Mouse (Mus musculus): ENCODE measurements around the gene Lypd6b. TPM values are rescaled to one million over a fixed set of nuclear protein-coding genes. Genes with fewer than 3 reads are reported as not detected.

The Lypd6b gene
- total RNA-seq, 2 experiments from 2014 or later = not detected

DNA sequence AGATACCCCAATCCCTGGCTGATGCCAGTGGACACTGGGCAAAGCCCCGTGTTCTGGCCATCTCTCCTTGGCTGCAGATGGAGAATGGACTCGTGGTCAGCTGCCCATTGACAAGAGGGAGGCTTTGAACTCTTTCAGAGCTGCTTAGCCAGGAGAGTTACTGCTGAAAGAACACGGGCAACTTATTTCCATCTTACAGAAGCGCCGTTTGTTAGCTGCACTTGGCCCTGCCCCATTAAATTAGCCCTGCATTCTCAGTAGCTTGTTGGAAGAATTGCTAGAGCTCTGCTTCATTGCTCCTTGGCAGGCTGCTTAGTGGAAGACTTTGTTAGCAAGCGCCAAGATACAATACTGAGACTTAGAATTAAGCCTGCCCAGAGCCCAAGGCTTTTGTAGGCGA lies 81.6 kb downstream of the Lypd6b start:
- no peak for DNase-seq (ENCODE audit: low spot score)

DNA sequence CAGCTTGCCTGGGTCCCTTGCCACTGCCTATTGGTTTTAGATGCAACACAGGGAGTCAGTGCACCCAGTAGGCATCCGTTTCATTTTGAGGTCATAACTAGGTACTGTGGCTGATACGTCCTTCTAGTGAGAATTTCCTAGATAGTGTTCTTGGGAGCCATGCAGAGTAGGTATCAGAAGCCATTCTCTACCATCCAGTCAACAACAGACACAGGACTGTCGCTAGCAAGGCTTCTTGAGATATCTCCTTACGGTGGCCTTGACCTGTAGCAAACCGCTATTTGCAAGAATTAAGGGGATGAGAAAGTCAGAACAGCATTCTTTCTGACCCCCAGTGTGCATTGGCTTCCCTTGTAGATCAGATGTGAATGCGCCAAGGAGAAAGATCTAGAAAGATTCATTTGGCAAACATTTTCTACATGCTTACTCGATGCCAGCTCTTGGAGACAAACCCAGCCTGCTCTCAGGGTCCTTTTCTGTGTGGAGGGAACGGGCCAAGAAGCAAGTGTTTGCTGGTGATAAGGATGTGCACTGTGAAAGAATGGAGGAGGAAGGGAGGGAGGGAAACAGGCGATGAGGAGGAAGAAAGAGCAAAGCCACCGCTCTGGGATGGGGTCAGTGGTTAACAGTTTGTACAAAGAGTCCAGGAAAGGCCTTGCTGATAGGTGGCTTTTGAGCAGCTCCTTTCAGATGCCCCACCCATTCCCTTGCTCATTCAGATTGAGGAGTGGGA lies 82.5 kb downstream of the Lypd6b start:
- no peak for DNase-seq (ENCODE audit: low spot score)

DNA sequence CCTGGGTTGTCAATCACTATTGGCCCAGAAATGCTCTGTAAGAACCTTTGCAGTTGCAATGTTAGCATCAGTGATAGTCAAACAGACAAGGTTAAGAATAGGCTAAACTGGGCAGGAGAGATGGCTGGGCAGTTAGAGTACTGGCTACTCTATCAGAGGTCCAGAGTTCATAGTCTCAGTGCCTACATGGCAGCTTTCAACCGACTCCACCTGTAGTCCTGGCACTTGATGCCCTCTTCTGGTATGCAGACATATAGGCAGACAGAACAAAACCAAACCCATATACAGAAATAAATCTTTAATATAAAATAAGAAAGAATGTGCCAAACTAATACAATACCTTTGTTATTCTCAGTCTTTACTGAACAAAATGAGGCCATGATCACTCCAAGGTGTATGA lies 83.5 kb downstream of the Lypd6b start:
- no peak for DNase-seq (ENCODE audit: low spot score)

- DNase-seq (ENCODE audit: low spot score) = no peak
These were observed 93.0 kb downstream of the Lypd6b start for GRCm38 (mm10) chr2:49880507-49880906.

DNA sequence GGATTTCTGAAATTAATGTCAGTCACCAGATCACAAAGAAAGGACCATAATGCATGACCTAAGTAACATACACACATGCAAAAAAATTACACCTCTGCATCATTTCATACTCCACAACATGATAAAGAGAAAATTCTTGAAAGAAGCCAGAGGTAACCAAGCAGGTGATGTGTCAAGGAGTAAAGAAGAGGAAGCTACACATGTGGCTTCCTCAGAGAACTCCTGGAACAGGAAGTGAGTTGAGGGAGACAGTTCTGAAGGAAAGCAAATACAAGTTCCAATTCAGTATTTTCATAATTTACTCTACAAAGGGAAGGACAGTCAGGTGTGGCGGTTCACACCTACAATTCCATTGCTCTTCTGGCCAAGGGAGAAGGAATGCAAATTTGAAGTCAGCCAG lies 93.5 kb downstream of the Lypd6b start:
- no peak for DNase-seq (ENCODE audit: low spot score)

- DNase-seq (ENCODE audit: low spot score) = no peak
These were observed 95.0 kb downstream of the Lypd6b start for GRCm38 (mm10) chr2:49882461-49882860.

DNA sequence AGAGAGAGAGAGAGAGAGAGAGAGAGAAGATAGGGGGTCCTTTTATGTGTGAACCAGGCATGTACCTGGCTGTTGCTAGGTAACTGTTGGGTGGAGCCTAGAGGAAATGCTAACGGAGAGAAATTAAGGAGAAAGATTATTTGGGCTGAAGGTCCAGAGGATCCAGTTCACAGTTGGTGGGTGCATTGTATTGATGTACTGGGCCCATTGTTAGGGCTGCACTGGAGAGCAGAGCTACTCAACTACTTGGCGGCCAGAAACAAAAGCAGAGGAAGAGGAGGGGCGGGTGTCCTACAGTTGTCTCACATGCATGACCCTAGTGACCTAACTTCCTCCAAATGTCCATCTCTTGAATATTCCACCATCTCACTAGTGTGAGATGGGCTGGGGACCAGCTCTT lies 96.5 kb downstream of the Lypd6b start:
- no peak for DNase-seq (ENCODE audit: low spot score)

DNA sequence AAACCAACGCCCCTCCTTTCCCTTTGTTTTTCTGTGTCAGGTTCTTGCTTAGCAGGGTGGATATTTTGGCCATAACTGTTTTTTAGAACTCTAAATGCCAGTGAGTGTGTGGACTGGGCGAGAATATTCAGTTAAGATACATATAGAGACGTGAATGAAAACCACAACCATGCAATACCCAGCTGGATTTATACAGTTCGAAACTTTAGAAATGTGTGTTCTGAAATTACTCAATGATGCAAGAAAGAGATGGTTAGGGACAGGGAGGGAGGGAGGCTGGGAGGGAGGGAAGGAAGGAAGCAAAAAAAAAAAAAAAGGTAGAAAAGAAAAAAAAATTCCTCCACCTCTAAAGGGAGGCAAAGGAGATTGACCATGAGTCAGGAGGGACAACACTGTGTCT lies 98.7 kb downstream of the Lypd6b start:
- DNase-seq (ENCODE audit: low spot score) = no peak

GRCm38 (mm10) chr2:49888346-49888745 lies 100.9 kb downstream of the Lypd6b start:
- DNase-seq (ENCODE audit: low spot score) = no peak

DNA sequence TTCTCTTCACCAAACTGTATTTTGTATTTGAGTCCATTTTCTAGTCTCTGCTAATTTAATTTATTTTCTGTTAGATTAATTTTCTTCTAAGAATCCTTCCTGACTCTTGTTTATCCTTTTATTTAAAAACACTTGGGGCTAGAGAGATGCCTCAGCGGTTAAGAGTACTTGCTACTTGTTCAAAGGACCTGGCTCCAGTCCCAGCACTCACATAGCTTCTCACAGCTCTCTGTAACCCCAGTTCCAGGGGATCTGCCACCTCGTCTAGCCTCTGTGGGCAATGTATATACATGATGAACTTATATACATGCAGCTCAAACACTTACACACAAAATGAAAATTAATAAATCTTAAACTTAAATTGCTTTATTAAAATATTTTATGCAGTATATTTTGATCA lies 103.2 kb downstream of the Lypd6b start:
- no peak for DNase-seq (ENCODE audit: low spot score)

DNA sequence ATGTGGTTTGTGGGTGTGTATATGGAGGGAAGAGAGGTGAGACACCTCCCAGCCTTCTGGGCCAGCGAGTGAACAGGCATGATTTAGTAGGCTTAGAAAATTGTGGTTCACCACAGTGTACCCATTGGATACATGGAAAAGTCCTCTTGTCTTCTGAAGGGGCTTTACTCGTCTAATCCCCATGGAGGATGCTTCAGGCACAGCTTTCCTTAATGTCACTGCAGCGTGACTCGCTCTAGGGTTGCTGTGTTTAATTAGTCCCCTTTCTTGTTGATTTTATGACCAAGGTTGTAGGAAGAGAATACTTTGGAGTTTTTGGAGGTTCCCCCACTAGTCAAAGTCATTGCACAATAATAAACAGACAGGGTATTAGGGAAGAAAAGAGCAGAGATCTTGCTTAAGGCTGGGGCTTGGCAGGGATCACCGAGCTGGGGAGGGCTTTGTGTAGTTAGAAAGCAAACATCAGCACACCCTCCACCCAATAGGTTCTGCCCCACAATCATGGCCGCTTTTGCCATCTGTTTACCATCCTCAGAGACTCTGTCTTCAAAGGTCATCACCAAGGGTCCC lies 122.4 kb downstream of the Lypd6b start:
- no peak for DNase-seq (ENCODE audit: low spot score)

DNA sequence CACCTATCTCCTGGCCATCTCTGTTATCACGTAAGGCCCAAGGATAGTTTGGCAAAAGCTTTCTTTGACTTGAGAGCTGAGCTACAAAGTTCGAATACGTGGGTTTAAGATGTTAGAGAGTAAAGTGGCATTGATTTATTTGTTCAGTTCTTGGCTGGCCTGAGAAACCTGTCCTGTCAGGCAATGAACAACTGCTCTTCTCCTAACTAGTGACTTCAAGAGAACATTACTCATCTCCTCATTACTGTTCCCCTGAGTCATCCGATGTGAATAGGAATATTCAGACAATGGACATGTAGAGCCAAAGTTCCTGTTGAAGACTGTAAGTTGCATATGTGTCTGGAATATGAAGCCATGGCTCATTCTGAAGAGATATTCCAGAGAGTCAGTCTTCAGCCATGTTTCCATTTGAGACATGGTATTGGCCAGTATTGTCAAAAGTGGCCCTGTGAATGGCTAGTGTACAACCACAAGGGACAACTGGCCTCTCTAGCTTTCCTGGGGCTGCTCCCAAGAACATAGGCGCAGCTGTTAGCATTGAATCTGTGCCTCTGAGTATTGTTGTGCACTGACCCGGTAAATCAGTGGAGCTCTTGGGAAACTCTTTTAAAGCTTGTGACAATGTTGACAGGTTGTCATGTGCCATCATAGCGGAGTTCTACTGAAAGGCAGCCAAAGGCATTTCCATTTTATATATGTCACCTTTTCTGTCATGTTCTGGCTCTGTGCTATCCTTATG lies 124.0 kb downstream of the Lypd6b start:
- DNase-seq (ENCODE audit: low spot score) = no peak

DNA sequence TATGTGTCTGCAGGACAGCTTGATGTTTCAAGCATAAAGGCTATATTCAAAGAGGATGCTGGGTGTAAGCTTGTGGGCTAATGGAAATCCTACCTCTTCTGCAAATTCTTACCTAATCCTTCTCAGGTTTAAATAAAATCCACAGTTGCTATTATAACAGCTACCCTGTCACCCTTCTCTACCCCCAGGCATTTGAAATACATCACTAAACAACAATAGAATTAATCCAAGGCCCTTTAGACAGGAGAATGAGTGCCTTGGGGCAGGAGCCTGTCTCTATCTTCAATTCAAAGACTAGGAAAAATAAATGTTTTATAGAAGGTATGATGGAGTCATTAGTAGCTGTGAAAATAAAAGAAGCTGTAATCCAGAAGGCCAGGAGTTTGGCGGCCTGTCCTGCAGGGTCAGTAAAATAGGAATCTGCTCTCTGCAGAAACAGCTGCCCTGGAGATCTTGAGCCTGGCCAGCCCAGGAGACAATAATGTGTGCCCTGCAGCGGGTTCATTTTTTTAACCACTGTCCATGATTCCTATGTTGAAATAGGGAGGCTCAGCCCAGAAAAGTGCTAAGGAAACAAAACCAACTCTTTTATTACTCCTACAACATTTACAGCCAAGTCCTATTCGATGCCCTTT lies 124.9 kb downstream of the Lypd6b start:
- no peak for DNase-seq (ENCODE audit: low spot score)

GRCm38 (mm10) chr2:49917489-49917888 lies 130.0 kb downstream of the Lypd6b start:
- DNase-seq (ENCODE audit: low spot score) = no peak

DNA sequence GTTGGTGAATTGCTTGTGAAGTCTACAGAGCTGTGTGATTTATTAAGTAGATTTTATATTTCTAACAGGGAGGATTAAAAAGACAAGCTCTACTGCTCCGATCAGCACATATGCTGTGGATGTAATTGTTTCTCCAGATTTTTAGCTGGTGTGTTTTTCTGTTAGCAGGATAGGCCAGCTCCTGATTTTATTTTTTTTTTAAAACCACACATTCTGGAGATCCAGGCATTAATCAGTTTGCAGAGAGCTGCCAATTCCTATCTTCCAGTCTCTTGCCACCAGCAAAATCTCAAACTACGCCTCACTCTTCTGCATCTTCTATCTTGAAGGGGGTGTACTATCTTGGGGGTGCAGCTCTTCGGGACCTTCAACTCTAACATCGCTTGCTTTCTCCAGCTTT lies 130.6 kb downstream of the Lypd6b start:
- no peak for DNase-seq (ENCODE audit: low spot score)

- DNase-seq (ENCODE audit: low spot score) = no peak
These were observed 131.2 kb downstream of the Lypd6b start for GRCm38 (mm10) chr2:49918692-49919091.

GRCm38 (mm10) chr2:49921948-49922347 lies 134.5 kb downstream of the Lypd6b start:
- DNase-seq (ENCODE audit: low spot score) = no peak

DNA sequence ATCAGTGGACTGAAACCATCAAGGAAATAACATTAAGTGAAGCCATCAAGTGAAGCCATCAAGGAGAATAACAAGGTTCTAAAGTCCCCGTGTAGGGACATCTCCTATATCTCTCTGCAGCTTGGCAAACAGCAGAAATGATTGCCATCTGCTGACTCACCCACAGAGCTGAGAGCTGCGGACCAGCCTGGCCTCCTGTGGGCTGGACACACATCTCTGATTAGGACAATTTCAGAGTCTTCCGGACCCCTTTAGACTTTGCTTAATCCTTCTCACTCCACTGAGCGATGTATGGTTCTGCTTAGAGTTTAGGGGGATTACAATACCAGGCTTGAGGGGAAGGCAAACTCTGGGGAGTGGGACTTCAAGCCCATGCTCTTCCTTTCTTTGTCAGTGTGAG lies 135.3 kb downstream of the Lypd6b start:
- no peak for DNase-seq (ENCODE audit: low spot score)

- no peak for DNase-seq (ENCODE audit: low spot score)
These were observed 138.7 kb downstream of the Lypd6b start for GRCm38 (mm10) chr2:49926186-49926585.

- DNase-seq (ENCODE audit: low spot score) = no peak
These were observed 139.9 kb downstream of the Lypd6b start for GRCm38 (mm10) chr2:49927362-49927761.

DNA sequence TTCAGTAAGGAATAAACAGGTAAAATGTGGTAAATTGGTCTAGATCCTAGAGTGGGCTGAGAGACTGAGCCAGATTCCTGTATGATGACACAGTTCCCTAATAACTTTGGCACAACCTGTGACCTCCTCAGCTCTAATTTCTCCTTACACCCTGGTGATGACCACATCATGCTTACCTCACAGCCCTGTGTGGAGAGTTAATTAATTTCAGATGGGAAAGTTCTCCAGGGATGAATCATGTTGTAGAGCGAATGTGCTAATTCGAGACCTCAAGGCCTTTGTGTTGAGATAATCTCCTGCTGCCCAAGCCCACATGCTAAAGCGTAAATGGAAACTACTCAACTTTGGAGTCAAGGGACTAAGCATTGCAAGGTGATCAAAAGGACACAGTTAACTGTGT lies 142.4 kb downstream of the Lypd6b start:
- no peak for DNase-seq (ENCODE audit: low spot score)

DNA sequence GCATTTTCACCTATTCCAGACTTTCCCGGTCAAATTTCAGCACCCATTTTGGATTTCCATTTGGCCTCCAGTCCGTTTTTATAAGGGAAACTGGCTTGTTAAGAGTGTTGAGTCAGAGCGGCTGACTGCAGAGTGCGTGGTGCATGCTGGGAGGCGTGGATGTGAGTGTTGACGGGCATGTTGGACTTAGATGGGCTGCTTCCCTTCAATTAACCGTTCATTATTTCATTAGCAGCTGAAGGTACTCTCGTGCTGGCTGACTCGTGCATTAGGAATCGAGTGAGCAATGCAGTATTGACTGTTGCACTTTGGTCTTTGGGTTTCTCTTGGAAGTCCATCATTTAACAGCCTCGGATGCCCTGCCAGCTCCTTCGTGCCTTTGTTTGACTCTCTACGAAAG lies 150.1 kb downstream of the Lypd6b start:
- no peak for DNase-seq (ENCODE audit: low spot score)

Measured in gastrocnemius, adult 18-20 months (tissue).